Mouse (Mus musculus): ENCODE measurements around the gene Urm1. TPM values are rescaled to one million over a fixed set of nuclear protein-coding genes. Genes with fewer than 3 reads are reported as not detected.

The Urm1 gene
- polyA plus RNA-seq, 1 experiment from 2014 or later = 18.4 TPM

DNA sequence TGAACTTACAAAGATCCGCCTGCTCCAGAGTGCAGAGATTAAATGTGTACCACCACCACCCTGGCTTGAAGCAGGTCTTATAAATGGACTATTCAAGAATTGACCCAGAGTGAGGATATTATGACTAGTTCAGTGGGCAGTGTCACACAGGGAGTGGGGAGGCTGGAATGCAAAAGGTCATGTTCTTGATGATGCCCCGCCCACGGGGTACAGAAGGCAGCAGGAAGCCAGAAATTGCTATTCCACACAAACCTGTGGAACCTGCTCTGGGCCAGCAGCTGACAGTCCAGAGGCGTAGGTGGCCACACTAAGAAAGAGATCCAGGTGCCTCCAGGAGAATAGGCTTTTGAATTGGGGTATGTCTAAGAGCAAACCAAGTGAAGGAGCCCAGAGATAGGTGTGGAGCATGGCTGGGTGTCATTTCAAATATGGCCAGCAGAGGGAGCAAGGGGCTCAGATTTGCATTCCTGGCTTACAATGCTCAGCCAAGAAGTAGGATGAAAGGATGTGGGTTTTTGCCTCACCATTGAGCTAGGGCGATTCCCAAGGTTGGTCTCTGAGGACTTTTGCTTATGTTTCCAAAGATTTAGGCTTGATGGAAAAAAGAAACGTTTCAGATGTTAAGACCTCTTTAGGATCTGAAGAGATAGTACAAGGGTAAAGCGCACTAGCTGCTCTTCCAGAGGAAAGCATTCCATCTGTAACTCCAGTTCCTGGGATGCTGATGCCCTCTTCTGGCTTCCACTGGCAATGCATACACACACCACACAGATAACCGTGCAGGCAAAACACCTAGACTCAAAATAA, 2.2 kb upstream of the Urm1 start:
- Histone ChIP-seq H3K27me3 (ENCODE audit: control insufficient read depth, insufficient read depth, low read length) (no peaks in the 10 kb centered on the region), H3K9ac (replicated peaks; ENCODE audit: low read length) (no peak overlapping the region), H3K4me3 (ENCODE audit: low read depth, low read length) (no peak overlapping the region), H3K9me3 (replicated peaks; ENCODE audit: control insufficient read depth, low read length) (no peaks in the 10 kb centered on the region), H3K4me1 (ENCODE audit: control insufficient read depth, insufficient read depth, low read length) (no peaks in the 10 kb centered on the region), H3K4me2 (ENCODE audit: low read depth, low read length) (no peak overlapping the region), H3K27ac (replicated peaks; ENCODE audit: low read depth, low read length) (no peak overlapping the region), H3K36me3 (replicated peaks; ENCODE audit: control insufficient read depth, insufficient read depth, low read depth, low read length) (peaks cover 2% of the 10 kb centered on the region; the same call in 1 of the 2 replicates)
- 35% methylated on average over 8 of the region's 8 CpGs for WGBS
- ATAC-seq (replicated peaks; ENCODE audit: insufficient number of reproducible peaks, low FRiP score, low TSS enrichment, low read depth) (peak; percentile 54; the same call in 1 of the 2 replicates), DNase-seq (ENCODE audit: low spot score) (peak; percentile 91)

DNA sequence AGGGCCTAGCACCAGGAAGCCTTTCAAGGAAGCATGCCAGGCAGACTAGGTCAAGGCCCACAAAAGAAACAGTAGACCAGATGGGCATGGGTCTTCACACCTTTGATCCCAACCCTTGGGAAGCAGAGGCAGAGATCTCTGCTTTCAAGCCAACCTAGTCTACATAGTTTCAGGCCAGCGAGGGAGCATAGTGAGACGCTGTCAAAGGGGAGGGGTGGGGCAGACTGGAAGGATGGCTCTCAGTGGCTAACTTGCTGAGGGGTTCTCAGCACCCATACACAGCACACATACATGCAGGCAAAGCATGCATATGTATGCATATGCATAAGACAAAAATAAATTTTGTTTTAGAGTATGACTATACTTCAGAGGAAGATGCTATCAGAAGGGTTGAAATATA, 512 bp upstream of the Urm1 start:
- Histone ChIP-seq H3K9me3 (replicated peaks; ENCODE audit: control insufficient read depth, low read length) (no peaks in the 10 kb centered on the region), H3K4me2 (ENCODE audit: low read depth, low read length) (no peak overlapping the region), H3K4me3 (ENCODE audit: low read depth, low read length) (no peak overlapping the region; the same call in 1 of the 2 replicates), H3K4me1 (ENCODE audit: control insufficient read depth, insufficient read depth, low read length) (no peaks in the 10 kb centered on the region), H3K27ac (replicated peaks; ENCODE audit: low read depth, low read length) (0 out of 2 replicates have a peak overlapping the region, but pooled peaks have one; percentile 14), H3K27me3 (ENCODE audit: control insufficient read depth, insufficient read depth, low read length) (no peaks in the 10 kb centered on the region), H3K36me3 (replicated peaks; ENCODE audit: control insufficient read depth, insufficient read depth, low read depth, low read length) (peaks cover 2% of the 10 kb centered on the region; the same call in 1 of the 2 replicates), H3K9ac (replicated peaks; ENCODE audit: low read length) (no peak overlapping the region)
- DNase-seq (ENCODE audit: low spot score) (no peak), ATAC-seq (replicated peaks; ENCODE audit: insufficient number of reproducible peaks, low FRiP score, low TSS enrichment, low read depth) (no peak)
- 11% methylated on average over 2 of the region's 2 CpGs for WGBS

DNA sequence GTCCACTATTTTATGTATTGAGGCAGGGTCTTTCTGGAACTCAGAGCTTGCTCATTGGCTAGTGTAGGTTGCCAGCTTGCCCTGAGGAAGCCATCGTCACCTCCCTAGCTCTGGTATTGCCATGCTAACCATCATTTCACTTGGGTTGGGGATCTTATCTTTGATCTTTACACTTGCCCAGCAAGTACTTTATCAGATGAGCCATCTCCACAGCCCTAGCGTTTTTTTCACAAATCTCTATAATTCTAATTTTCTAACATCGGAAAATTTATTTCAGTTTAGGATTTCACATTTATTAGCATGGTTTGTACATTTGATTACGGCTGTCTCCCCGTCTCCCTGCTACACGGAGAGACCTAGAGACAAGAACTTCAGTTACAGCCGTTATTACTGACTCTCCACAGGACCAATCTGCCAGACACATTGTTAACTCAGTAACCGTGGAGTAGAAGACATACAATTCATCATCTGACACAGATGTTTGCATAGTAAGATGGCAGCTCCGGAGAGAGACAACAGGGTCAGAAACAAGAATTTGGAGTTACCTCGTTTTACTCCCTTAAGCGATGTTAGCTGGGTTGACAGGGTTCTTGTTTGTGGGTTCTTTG, 6.5 kb downstream of the Urm1 start:
- Histone ChIP-seq H3K4me1 (ENCODE audit: control insufficient read depth, insufficient read depth, low read length) (no peaks in the 10 kb centered on the region), H3K4me2 (ENCODE audit: low read depth, low read length) (peak overlapping the region; percentile 44), H3K9me3 (replicated peaks; ENCODE audit: control insufficient read depth, low read length) (no peaks in the 10 kb centered on the region), H3K36me3 (replicated peaks; ENCODE audit: control insufficient read depth, insufficient read depth, low read depth, low read length) (no peaks in the 10 kb centered on the region), H3K4me3 (ENCODE audit: low read depth, low read length) (peak overlapping the region; percentile 98), H3K27me3 (ENCODE audit: control insufficient read depth, insufficient read depth, low read length) (no peaks in the 10 kb centered on the region), H3K9ac (replicated peaks; ENCODE audit: low read length) (peak overlapping the region; percentile 57), H3K27ac (replicated peaks; ENCODE audit: low read depth, low read length) (peak overlapping the region; percentile 14; the same call in 1 of the 2 replicates)
- ATAC-seq (replicated peaks; ENCODE audit: insufficient number of reproducible peaks, low FRiP score, low TSS enrichment, low read depth) = no peak
- WGBS = 18% methylated on average over 11 of the region's 11 CpGs
- peak; percentile 18 for DNase-seq (ENCODE audit: low spot score)

DNA sequence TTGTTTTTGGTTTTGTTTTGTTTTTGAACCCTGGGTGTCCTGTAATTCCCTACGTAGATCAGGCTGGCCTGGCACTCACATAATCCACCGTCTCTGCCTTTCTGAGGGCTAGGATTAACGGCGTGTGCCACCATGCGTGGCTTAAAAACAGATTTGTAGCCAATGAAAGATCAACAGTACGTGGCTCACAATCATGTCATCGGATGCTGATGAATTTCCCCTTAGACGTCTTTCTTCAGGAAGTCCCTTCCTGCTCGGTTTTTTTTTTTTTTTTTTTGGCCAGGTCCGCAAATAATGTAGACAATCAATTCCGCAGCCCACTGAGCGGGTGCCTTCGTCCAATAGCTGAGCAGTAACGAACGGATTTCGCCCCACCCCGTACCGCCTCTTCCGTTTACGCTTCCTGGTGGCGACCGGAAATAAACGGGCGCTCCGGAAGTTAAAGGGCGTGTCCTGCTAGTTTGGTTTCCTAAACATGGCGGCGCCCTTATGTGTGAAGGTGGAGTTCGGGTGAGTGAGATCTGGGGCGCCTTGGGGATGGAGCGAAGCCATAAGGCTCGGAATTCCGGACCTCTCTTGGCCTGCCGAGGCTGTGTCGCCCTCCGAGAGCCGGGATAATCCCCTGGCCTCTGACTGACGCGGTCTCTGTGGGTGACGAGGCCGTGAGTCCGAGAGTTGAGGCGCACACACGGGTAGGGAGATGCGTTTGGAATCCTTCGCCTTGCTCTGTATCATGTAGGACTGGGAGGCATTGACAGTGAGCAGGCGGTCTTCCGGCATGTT, 7.2 kb downstream of the Urm1 start:
- DNase-seq (ENCODE audit: low spot score) (peak; percentile 99), ATAC-seq (replicated peaks; ENCODE audit: insufficient number of reproducible peaks, low FRiP score, low TSS enrichment, low read depth) (peak; percentile 93)
- Histone ChIP-seq H3K9me3 (replicated peaks; ENCODE audit: control insufficient read depth, low read length) (no peaks in the 10 kb centered on the region), H3K4me1 (ENCODE audit: control insufficient read depth, insufficient read depth, low read length) (no peaks in the 10 kb centered on the region), H3K36me3 (replicated peaks; ENCODE audit: control insufficient read depth, insufficient read depth, low read depth, low read length) (no peaks in the 10 kb centered on the region), H3K27me3 (ENCODE audit: control insufficient read depth, insufficient read depth, low read length) (no peaks in the 10 kb centered on the region), H3K9ac (replicated peaks; ENCODE audit: low read length) (peak overlapping the region; percentile 84), H3K27ac (replicated peaks; ENCODE audit: low read depth, low read length) (peak overlapping the region; percentile 52; the same call in 1 of the 2 replicates), H3K4me2 (ENCODE audit: low read depth, low read length) (peak overlapping the region; percentile 64), H3K4me3 (ENCODE audit: low read depth, low read length) (peak overlapping the region; percentile 98)
- under 1% methylated on average over 48 of the region's 48 CpGs for WGBS

DNA sequence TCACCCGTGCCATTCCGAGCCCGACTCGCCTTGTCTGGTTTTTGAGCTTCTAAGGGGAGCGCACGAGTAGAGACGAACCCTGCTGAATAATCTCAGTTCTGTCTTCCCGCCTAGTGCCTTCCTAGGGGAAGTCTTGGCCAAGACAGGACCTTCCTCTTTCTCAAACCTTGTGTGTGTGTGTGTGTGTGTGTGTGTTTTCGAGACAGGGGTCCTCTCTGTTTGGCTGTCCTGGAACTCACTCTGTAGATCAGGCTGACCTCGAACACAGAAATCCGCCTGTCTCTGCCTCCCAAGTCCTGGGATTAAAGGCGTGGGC, 7.8 kb downstream of the Urm1 start:
- no peak for ATAC-seq (replicated peaks; ENCODE audit: insufficient number of reproducible peaks, low FRiP score, low TSS enrichment, low read depth)
- H3K27ac ChIP-seq (replicated peaks; ENCODE audit: low read depth, low read length) = no peak overlapping the region

DNA sequence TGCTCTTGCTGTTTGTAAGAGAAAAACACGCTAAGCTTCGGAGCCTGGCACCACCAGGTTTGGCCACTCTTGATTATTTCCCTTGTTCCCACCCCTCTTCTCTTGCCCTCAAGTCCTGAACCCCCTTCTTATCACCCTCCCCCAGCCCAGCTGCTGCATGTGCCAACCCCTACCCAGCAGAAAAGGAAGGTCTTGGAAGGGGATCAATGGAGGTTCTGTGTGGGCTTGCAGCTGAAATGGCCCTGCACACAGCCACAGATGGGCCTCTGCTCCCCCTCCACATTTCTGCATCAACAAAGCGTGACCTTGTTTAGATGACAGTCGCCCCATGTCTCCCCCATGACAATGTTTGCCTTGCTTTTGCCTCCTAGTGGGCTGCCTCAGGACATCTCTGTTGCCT, 11.2 kb downstream of the Urm1 start:
- WGBS = 89% methylated on average over 4 of the region's 4 CpGs
- no peak for ATAC-seq (replicated peaks; ENCODE audit: insufficient number of reproducible peaks, low FRiP score, low TSS enrichment, low read depth)
- Histone ChIP-seq H3K27ac (replicated peaks; ENCODE audit: low read depth, low read length) (no peak overlapping the region), H3K4me1 (ENCODE audit: control insufficient read depth, insufficient read depth, low read length) (no peaks in the 10 kb centered on the region), H3K27me3 (ENCODE audit: control insufficient read depth, insufficient read depth, low read length) (no peaks in the 10 kb centered on the region), H3K4me2 (ENCODE audit: low read depth, low read length) (no peak overlapping the region), H3K36me3 (replicated peaks; ENCODE audit: control insufficient read depth, insufficient read depth, low read depth, low read length) (no peaks in the 10 kb centered on the region), H3K9me3 (replicated peaks; ENCODE audit: control insufficient read depth, low read length) (no peaks in the 10 kb centered on the region), H3K4me3 (ENCODE audit: low read depth, low read length) (no peak overlapping the region), H3K9ac (replicated peaks; ENCODE audit: low read length) (no peak overlapping the region)
- no peak for DNase-seq (ENCODE audit: low spot score)

More for the DNA sequence above, 7.8 kb downstream of the Urm1 start:
- Histone ChIP-seq H3K27me3 (ENCODE audit: control insufficient read depth, insufficient read depth, low read length) (no peaks in the 10 kb centered on the region), H3K4me1 (ENCODE audit: control insufficient read depth, insufficient read depth, low read length) (no peaks in the 10 kb centered on the region), H3K36me3 (replicated peaks; ENCODE audit: control insufficient read depth, insufficient read depth, low read depth, low read length) (no peaks in the 10 kb centered on the region), H3K9ac (replicated peaks; ENCODE audit: low read length) (peak overlapping the region; percentile 84), H3K4me2 (ENCODE audit: low read depth, low read length) (peak overlapping the region; percentile 64), H3K4me3 (ENCODE audit: low read depth, low read length) (peak overlapping the region; percentile 98), H3K9me3 (replicated peaks; ENCODE audit: control insufficient read depth, low read length) (no peaks in the 10 kb centered on the region)
- WGBS = 3% methylated on average over 12 of the region's 12 CpGs
- DNase-seq (ENCODE audit: low spot score) = no peak

DNA sequence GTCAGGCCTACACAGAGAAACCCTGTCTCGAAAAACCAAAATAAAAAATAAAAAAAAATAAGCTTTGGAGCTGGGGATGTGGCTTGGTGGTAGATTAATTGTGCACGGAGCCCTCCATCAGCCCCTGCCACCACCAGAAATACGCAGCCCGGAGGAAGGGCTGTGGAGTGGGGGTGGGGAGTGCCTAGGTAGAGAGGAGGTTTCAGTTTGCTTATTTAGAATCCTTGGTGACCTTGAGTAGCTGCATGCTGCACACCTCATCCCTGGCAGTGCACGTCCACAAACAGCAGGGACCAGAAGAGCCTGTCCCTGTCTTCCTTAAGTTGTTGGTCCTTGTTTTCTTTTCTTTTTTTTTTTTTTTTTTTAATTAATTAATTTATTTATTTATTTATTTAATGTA, 13.9 kb downstream of the Urm1 start:
- Histone ChIP-seq H3K4me2 (ENCODE audit: low read depth, low read length) (no peak overlapping the region), H3K9ac (replicated peaks; ENCODE audit: low read length) (no peak overlapping the region), H3K36me3 (replicated peaks; ENCODE audit: control insufficient read depth, insufficient read depth, low read depth, low read length) (no peaks in the 10 kb centered on the region), H3K9me3 (replicated peaks; ENCODE audit: control insufficient read depth, low read length) (no peaks in the 10 kb centered on the region), H3K4me3 (ENCODE audit: low read depth, low read length) (no peak overlapping the region), H3K27me3 (ENCODE audit: control insufficient read depth, insufficient read depth, low read length) (no peaks in the 10 kb centered on the region), H3K27ac (replicated peaks; ENCODE audit: low read depth, low read length) (no peak overlapping the region), H3K4me1 (ENCODE audit: control insufficient read depth, insufficient read depth, low read length) (no peaks in the 10 kb centered on the region)
- whole genome bisulfite sequencing = 93% methylated on average over 5 of the region's 5 CpGs
- ATAC-seq (replicated peaks; ENCODE audit: insufficient number of reproducible peaks, low FRiP score, low TSS enrichment, low read depth) (no peak), DNase-seq (ENCODE audit: low spot score) (no peak)
